Mouse (Mus musculus): Measurements from ENCODE around the gene Crmp1. TPM values are rescaled to one million over a fixed set of nuclear protein-coding genes. Genes with fewer than 3 reads are reported as not detected.

Gene Crmp1
- polyA plus RNA-seq, 1 experiment from 2014 or later, result 6.7 TPM

DNA sequence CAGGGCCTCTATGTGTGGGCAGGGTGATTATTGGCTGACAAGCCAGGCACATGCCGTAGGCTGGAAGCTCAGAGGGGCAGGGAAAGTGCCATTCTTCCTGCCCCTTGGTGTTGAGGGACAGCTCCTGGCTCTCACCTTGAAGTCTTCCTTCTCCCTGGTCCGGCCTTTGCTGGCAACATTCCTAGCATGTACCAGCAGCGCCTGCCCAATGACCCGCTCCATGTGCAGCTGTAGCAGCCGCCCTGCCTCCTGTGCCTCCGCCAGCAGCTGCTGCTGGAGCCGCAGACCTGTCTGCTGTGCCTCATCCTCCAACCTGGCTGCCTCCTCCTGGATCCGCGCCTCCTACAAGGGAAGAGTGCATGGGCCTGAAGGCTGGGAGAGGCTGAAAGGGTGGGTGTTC is 68.3 kb downstream of the Crmp1 start:
- Histone ChIP-seq H3K27ac (ENCODE audit: low read length) (no peak overlapping the region), H3K27me3 (ENCODE audit: control insufficient read depth, insufficient read depth, low read length) (no peaks in the 10 kb centered on the region), H3K9me3 (replicated peaks; ENCODE audit: control insufficient read depth, low read length) (peaks cover 4% of the 10 kb centered on the region), H3K36me3 (ENCODE audit: control insufficient read depth, insufficient read depth) (peaks cover 2% of the 10 kb centered on the region), H3K4me2 (ENCODE audit: low read depth, low read length) (no peak overlapping the region), H3K4me3 (ENCODE audit: low read length) (no peak overlapping the region), H3K9ac (ENCODE audit: low read length) (no peak overlapping the region), H3K4me1 (ENCODE audit: control insufficient read depth, insufficient read depth, low read length) (no peaks in the 10 kb centered on the region)
- no peak for ATAC-seq (replicated peaks; ENCODE audit: extremely low read depth, insufficient read depth, low FRiP score)
- 67% methylated on average over 9 of the region's 9 CpGs for WGBS

DNA sequence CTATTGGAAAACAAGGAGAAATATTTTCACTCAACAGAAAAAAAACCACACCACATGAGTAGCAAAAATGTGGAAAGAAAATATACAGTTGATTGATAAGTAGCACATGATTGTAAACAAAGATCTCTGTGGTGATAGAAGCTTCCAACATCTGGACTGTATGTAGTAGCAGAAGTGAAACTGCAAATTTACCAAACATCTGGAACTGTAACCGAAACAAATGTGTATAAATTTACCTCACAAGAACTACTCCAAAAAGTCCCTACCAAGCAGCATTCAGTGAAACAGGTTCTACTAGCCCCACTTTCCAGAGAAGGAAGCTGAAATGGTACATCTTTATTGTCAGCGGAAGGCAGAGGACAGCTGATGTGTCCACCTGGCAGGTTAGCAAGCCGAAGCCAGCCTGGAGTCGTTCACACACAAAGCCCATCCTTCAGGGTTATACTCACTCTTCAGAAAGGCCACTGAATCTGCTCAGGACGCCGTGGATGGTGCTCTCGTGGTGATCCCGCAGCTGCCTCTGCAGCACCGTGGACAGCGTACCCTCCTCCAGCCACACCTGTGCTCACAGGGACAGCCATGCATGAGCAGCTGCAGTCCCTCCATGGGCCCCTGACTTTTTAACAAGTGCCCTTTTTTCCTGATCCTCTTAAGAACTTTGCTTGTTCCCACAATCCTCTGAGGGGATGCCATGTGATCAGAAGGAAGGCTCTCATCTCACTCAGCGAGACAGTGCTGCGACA is 71.4 kb downstream of the Crmp1 start:
- no peak overlapping the region for H3K9ac ChIP-seq (ENCODE audit: low read length)
- ATAC-seq (replicated peaks; ENCODE audit: extremely low read depth, insufficient read depth, low FRiP score), result no peak
- no peaks in the 10 kb centered on the region for H3K27me3 ChIP-seq (ENCODE audit: control insufficient read depth, insufficient read depth, low read length)
- WGBS, result 79% methylated on average over 12 of the region's 12 CpGs
- H3K36me3 ChIP-seq (ENCODE audit: control insufficient read depth, insufficient read depth), result peaks cover 10% of the 10 kb centered on the region
- H3K4me1 ChIP-seq (ENCODE audit: control insufficient read depth, insufficient read depth, low read length), result no peaks in the 10 kb centered on the region
- H3K9me3 ChIP-seq (replicated peaks; ENCODE audit: control insufficient read depth, low read length), result peaks cover 12% of the 10 kb centered on the region
- no peak overlapping the region for H3K4me2 ChIP-seq (ENCODE audit: low read depth, low read length)
- no peak overlapping the region for H3K4me3 ChIP-seq (ENCODE audit: low read length)
- H3K27ac ChIP-seq (ENCODE audit: low read length), result no peak overlapping the region

DNA sequence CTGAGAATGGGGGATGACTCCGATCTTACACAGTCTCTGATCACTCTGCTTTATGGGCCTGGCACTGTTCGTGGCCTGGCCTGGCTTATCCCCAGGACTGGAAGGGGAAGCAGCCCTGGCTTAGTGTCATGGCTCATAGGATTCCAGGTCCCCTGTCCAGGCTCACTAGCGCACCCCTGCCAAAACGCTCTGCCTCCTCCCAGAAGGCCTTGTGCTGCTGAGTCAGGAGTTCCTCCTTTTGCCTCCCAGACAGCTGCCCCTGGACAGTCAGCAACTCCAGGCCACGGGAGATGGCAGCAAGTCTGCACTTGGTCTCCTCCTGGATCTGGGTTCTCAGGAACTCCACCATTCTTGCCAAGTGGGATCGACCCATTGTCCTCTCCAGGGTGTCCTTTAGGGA is 77.0 kb downstream of the Crmp1 start:
- ATAC-seq (replicated peaks; ENCODE audit: extremely low read depth, insufficient read depth, low FRiP score), result no peak
- WGBS, result 81% methylated on average over 6 of the region's 6 CpGs
- Histone ChIP-seq H3K36me3 (ENCODE audit: control insufficient read depth, insufficient read depth) (peaks cover 10% of the 10 kb centered on the region), H3K9ac (ENCODE audit: low read length) (no peak overlapping the region), H3K4me1 (ENCODE audit: control insufficient read depth, insufficient read depth, low read length) (no peaks in the 10 kb centered on the region), H3K4me3 (ENCODE audit: low read length) (no peak overlapping the region), H3K4me2 (ENCODE audit: low read depth, low read length) (no peak overlapping the region), H3K27me3 (ENCODE audit: control insufficient read depth, insufficient read depth, low read length) (no peaks in the 10 kb centered on the region), H3K9me3 (replicated peaks; ENCODE audit: control insufficient read depth, low read length) (peaks cover 12% of the 10 kb centered on the region), H3K27ac (ENCODE audit: low read length) (no peak overlapping the region)

DNA sequence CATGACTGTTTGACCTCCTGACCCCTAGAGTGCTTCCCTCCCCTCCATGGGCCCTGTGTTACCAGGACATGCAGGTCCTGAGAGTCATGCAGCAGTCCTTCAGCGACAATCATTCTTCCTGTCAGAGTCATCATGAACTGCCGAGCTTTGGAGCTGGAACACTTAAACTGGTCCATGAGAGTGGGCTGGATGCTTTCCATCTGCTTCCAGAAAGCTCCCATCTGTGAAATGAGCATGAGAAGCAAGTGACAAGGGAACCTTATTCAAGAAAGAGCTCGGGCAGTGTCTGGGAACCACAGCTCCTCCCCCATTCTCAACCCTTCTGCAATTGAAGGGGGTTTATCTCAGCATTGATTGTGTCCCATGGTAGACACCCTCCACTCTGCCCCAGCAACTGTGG is 78.4 kb downstream of the Crmp1 start:
- Histone ChIP-seq H3K9me3 (replicated peaks; ENCODE audit: control insufficient read depth, low read length) (peaks cover 6% of the 10 kb centered on the region), H3K4me2 (ENCODE audit: low read depth, low read length) (no peak overlapping the region), H3K27me3 (ENCODE audit: control insufficient read depth, insufficient read depth, low read length) (no peaks in the 10 kb centered on the region), H3K4me3 (ENCODE audit: low read length) (no peak overlapping the region), H3K36me3 (ENCODE audit: control insufficient read depth, insufficient read depth) (peaks cover 7% of the 10 kb centered on the region), H3K27ac (ENCODE audit: low read length) (no peak overlapping the region), H3K4me1 (ENCODE audit: control insufficient read depth, insufficient read depth, low read length) (no peaks in the 10 kb centered on the region), H3K9ac (ENCODE audit: low read length) (no peak overlapping the region)
- ATAC-seq (replicated peaks; ENCODE audit: extremely low read depth, insufficient read depth, low FRiP score), result no peak
- 67% methylated on average over 3 of the region's 3 CpGs for WGBS

DNA sequence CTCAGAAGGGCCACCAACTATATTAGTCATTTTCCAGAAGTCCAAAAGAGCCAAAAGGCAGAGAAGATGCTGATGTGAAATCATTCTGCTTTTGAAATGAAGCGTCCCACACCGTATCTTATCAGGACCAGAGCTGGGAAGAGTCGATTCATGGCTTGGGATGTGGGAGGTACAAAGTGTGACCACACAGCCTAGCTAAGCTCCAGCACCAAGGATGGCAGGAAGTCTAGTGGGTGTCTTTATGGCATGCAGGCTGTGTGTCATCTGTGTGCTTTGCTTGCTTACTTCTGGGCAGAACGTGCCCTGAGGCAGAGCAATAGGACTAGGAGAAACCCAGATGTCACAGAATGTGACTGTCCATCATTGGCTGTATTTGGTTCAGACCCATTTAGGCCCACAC is 79.0 kb downstream of the Crmp1 start:
- H3K9ac ChIP-seq (ENCODE audit: low read length), result no peak overlapping the region
- WGBS, result 76% methylated on average over 4 of the region's 4 CpGs
- no peaks in the 10 kb centered on the region for H3K27me3 ChIP-seq (ENCODE audit: control insufficient read depth, insufficient read depth, low read length)
- H3K27ac ChIP-seq (ENCODE audit: low read length), result no peak overlapping the region
- H3K36me3 ChIP-seq (ENCODE audit: control insufficient read depth, insufficient read depth), result peaks cover 7% of the 10 kb centered on the region
- H3K4me2 ChIP-seq (ENCODE audit: low read depth, low read length), result no peak overlapping the region
- H3K9me3 ChIP-seq (replicated peaks; ENCODE audit: control insufficient read depth, low read length), result peaks cover under 1% of the 10 kb centered on the region; the same call in 1 of the 2 replicates
- no peak overlapping the region for H3K4me3 ChIP-seq (ENCODE audit: low read length)
- H3K4me1 ChIP-seq (ENCODE audit: control insufficient read depth, insufficient read depth, low read length), result no peaks in the 10 kb centered on the region
- no peak for ATAC-seq (replicated peaks; ENCODE audit: extremely low read depth, insufficient read depth, low FRiP score)

DNA sequence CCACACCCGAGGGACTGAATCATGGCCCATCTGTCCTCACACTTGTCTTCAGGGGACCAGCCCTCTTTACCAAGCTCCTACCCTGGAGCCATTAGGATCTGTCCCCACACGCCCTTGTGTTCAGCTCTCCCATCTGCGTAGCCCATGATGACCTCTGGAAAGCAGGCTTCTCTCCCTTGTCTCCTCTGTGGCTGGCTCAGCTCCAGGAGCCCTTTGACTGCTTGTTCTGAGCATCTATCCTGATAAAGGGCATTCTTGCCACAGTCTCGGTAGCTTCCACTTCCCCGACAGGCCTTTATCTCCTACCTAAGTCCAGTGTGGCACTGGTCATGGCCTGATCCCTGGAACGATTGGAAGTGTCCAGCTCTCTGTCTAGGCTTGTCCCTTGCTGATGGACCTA is 84.9 kb downstream of the Crmp1 start:
- ATAC-seq (replicated peaks; ENCODE audit: extremely low read depth, insufficient read depth, low FRiP score), result no peak
- Histone ChIP-seq H3K9me3 (replicated peaks; ENCODE audit: control insufficient read depth, low read length) (no peaks in the 10 kb centered on the region), H3K4me1 (ENCODE audit: control insufficient read depth, insufficient read depth, low read length) (no peaks in the 10 kb centered on the region), H3K4me2 (ENCODE audit: low read depth, low read length) (no peak overlapping the region), H3K36me3 (ENCODE audit: control insufficient read depth, insufficient read depth) (peaks cover 6% of the 10 kb centered on the region), H3K9ac (ENCODE audit: low read length) (no peak overlapping the region), H3K27ac (ENCODE audit: low read length) (no peak overlapping the region), H3K4me3 (ENCODE audit: low read length) (no peak overlapping the region), H3K27me3 (ENCODE audit: control insufficient read depth, insufficient read depth, low read length) (no peaks in the 10 kb centered on the region)
- WGBS, result 58% methylated on average over 6 of the region's 6 CpGs

DNA sequence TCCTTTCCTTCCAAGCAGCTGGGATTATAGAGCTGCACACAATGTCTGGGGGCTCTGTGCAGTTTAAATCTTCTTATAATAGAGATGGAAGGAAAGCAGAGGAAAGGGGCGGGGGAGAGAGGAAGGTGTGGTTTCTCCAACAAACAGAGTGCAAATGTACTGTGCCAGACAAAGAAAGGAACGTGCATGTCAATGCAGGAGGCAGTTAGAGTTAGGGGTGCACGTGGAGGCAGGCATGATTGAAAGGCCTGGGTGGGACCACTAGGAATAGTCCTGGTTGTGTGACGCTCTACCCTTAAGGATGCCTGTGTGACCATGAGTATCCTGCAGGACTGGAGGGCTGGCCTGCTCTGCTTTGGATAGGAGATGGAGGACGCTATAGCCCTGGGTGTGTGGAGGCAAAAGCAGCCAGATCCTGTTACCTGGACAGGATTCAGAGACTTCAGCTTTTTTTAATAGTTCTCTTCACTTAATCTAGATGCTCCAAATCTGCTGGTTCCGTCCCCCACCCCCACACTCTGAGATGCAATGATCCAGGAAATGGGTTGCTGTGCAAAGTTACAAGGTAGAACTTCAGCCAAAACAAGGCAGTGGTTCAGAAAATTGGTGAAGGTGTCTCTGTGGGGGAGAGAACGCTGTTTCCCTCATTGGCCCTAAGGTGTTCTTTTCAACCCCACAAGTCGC is 88.9 kb downstream of the Crmp1 start:
- Histone ChIP-seq H3K9me3 (replicated peaks; ENCODE audit: control insufficient read depth, low read length) (no peaks in the 10 kb centered on the region), H3K27me3 (ENCODE audit: control insufficient read depth, insufficient read depth, low read length) (no peaks in the 10 kb centered on the region), H3K4me1 (ENCODE audit: control insufficient read depth, insufficient read depth, low read length) (no peaks in the 10 kb centered on the region), H3K4me3 (ENCODE audit: low read length) (no peak overlapping the region), H3K9ac (ENCODE audit: low read length) (no peak overlapping the region), H3K36me3 (ENCODE audit: control insufficient read depth, insufficient read depth) (peaks cover 2% of the 10 kb centered on the region), H3K27ac (ENCODE audit: low read length) (no peak overlapping the region), H3K4me2 (ENCODE audit: low read depth, low read length) (no peak overlapping the region)
- no peak for ATAC-seq (replicated peaks; ENCODE audit: extremely low read depth, insufficient read depth, low FRiP score)
- WGBS, result 79% methylated on average over 8 of the region's 8 CpGs

DNA sequence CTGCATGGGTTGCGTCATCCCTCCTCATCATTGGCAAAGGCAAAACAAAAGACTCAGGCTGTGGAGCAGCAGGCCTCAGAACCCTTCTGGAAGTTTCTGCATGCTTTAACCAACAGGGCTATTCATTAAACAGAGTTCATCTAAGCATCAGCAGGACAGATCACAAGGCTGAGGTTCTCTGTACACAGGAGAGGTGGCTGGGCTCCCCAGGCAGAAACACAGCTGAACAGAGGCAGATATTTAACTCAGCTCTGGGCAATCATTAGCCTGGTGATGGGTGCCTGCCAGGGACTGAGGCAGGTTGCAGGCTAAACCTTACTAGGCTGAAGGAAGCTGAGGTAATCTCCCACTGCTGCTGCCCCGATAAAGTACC is 89.4 kb downstream of the Crmp1 start:
- Histone ChIP-seq H3K9me3 (replicated peaks; ENCODE audit: control insufficient read depth, low read length) (no peaks in the 10 kb centered on the region), H3K4me3 (ENCODE audit: low read length) (no peak overlapping the region), H3K4me1 (ENCODE audit: control insufficient read depth, insufficient read depth, low read length) (no peaks in the 10 kb centered on the region; the same call in 1 of the 2 replicates), H3K9ac (ENCODE audit: low read length) (no peak overlapping the region), H3K27ac (ENCODE audit: low read length) (no peak overlapping the region), H3K36me3 (ENCODE audit: control insufficient read depth, insufficient read depth) (no peaks in the 10 kb centered on the region), H3K4me2 (ENCODE audit: low read depth, low read length) (no peak overlapping the region), H3K27me3 (ENCODE audit: control insufficient read depth, insufficient read depth, low read length) (no peaks in the 10 kb centered on the region)
- 90% methylated on average over 2 of the region's 2 CpGs for WGBS
- ATAC-seq (replicated peaks; ENCODE audit: extremely low read depth, insufficient read depth, low FRiP score), result no peak

DNA sequence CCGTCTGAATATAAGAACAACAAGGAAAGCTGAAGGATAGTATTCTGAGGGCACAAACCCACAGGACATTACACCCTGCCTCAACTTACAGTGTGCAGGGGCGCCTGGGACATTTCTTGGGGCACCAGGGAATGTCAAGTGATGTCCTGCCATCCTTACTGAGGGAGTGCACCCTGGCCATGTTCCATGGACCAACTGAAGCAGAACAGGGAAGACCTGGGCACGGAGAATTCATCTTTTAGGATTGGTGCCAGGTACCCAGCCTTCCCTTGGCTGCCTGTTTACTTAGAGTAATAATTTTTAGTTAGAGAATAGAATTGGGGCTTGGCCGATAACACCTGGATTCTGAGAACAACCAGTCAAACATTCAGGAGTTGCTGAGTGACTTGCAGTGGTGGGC is 90.3 kb downstream of the Crmp1 start:
- Histone ChIP-seq H3K9ac (ENCODE audit: low read length) (no peak overlapping the region), H3K4me3 (ENCODE audit: low read length) (no peak overlapping the region), H3K4me1 (ENCODE audit: control insufficient read depth, insufficient read depth, low read length) (peaks cover 1% of the 10 kb centered on the region; the same call in 1 of the 2 replicates), H3K9me3 (replicated peaks; ENCODE audit: control insufficient read depth, low read length) (no peaks in the 10 kb centered on the region), H3K27ac (ENCODE audit: low read length) (no peak overlapping the region), H3K36me3 (ENCODE audit: control insufficient read depth, insufficient read depth) (no peaks in the 10 kb centered on the region), H3K27me3 (ENCODE audit: control insufficient read depth, insufficient read depth, low read length) (no peaks in the 10 kb centered on the region), H3K4me2 (ENCODE audit: low read depth, low read length) (no peak overlapping the region)
- 65% methylated on average over 4 of the region's 4 CpGs for WGBS
- ATAC-seq (replicated peaks; ENCODE audit: extremely low read depth, insufficient read depth, low FRiP score), result no peak

All from heart, embryonic 16.5 days (tissue).